Mouse (Mus musculus): Measurements from ENCODE around the gene Lck.

DNA sequence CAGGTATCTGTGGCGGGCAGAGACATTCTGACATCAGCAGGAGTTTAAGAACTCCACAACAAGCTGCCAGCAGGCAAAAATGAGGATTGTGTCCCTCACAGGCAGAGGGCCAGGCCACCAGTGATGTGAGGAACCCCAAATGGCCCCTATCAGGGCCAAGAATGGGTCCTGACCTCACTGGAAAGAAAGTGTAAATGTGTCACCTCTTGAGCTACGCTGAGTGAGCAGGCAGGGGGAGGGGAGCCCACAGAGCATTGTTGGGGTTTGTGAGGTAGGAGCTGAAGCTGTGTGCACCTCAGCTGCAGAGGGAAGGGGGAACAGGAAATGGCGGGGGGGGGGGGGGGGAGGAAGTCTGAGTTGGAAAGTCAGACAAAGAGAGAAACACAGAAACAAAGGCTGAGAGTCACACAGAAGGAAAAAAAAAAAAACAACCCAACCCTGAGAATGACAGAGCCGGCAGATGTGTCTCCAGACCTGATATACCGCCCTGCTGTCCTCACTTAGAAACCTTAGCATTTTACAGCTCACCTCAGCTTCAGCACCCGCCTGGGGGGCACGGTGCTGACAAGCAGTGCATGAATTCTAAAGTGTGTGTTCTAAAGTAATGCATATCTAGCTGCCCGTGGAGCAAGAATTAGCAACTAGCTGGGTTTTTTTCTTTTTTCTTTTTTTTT, 1.9 kb upstream of the Lck start:
- TF ChIP-seq GATA1 (IDR thresholded peaks at IDR 0.05; ENCODE audit: borderline replicate concordance, low read length), result no peak
- TF ChIP-seq FLI1 (IDR thresholded peaks at IDR 0.05; ENCODE audit: low read length), result no peak
